Mouse (Mus musculus) hindbrain, embryonic 16.5 days (tissue): ENCODE results near the gene Tnfrsf12a. TPM values are rescaled to one million over a fixed set of nuclear protein-coding genes. Genes with fewer than 3 reads are reported as not detected.

Source experiments
- ATAC-seq: fragments of 200-750 bp; cut with Nextera tagmentation; 2 replicates; pipeline ENCODE4 v1.8.0; 2017; ENCODE audit warnings: moderate TSS enrichment, moderate library complexity
- H3K27ac ChIP-seq: fragments of 300-500 bp; sonication (generic); 2 replicates; pipeline ENCODE4 v1.5.1; 2014; ENCODE audit warnings: low read depth, mild to moderate bottlenecking, control low read depth, low read length, moderate library complexity
- H3K27me3 ChIP-seq: fragments of 300-500 bp; sonication (generic); replicated peaks from 2 replicates; pipeline ENCODE4 v1.6.1; 2014; ENCODE audit warnings: low read length; ENCODE audit not compliant: control insufficient read depth, insufficient read depth
- H3K36me3 ChIP-seq: fragments of 300-500 bp; sonication (generic); 2 replicates; pipeline ENCODE4 v1.6.1; 2014; ENCODE audit warnings: mild to moderate bottlenecking, low read length, moderate library complexity, mixed read lengths; ENCODE audit not compliant: control insufficient read depth, insufficient read depth
- H3K4me1 ChIP-seq: fragments of 300-500 bp; sonication (generic); 2 replicates; pipeline ENCODE4 v1.6.1; 2014; ENCODE audit warnings: low read depth, low read length; ENCODE audit not compliant: control insufficient read depth, insufficient read depth
- H3K4me2 ChIP-seq: fragments of 300-500 bp; sonication (generic); 2 replicates; pipeline ENCODE4 v1.6.1; 2014; ENCODE audit warnings: mild to moderate bottlenecking, low read length, control low read depth, moderate library complexity
- H3K4me3 ChIP-seq: fragments of 300-500 bp; sonication (generic); 2 replicates; pipeline ENCODE4 v1.5.1; 2014; ENCODE audit warnings: mild to moderate bottlenecking, low read length, control low read depth, moderate library complexity
- H3K9ac ChIP-seq: fragments of 300-500 bp; sonication (generic); 2 replicates; pipeline ENCODE4 v1.6.1; 2014; ENCODE audit warnings: low read depth, mild to moderate bottlenecking, control low read depth, low read length, moderate library complexity
- H3K9me3 ChIP-seq: fragments of 300-500 bp; sonication (generic); 2 replicates; pipeline ENCODE4 v1.6.1; 2014; ENCODE audit warnings: mild to moderate bottlenecking, low read length, moderate library complexity; ENCODE audit not compliant: control insufficient read depth
- WGBS: fragments of 180-500 bp; shearing (Covaris S2); extraction: QIAGEN DNeasy Blood & Tissue Kit; methylation state at CpG from one replicate; pipeline ENCODE4 v1.1.7; 2014; 5-methylcytosine and 5-hydroxymethylcytosine counted together
- polyA plus RNA-seq: library from polyadenylated mRNA; unstranded; fragments of >200 nt; fragmentation: Nextera tagmentation; extraction: Ambion mirVana; gene quantifications from 2 replicates; pipeline ENCODE4 v1.2.1, GENCODE M21; 2015

The Tnfrsf12a gene
- 5.8 and 6.1 TPM in 2 replicates for polyA plus RNA-seq

DNA sequence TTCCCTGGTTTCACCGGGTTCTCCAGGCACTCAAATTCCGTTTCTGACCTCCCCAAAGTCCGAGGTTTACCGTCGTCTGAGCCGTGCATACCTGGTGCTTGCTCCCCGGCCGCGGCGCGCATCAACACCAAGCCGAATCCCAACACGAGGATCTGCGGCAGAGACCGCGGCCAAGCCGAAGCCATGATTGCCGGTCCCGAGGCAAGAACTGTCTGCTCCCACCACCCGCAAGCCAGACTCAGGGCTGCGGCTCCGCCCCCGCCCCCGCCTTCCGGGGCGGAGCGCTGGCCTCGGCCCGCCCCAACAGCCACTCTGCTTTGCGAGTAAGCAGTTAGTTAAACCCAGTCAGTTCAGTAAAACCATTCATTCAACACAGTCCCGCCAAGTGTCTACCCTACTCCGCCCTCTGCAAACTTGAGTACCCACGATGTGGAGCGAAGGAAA, at the start of gene Tnfrsf12a:
Tnfrsf12a (minus strand) TSS at position 233 of the 444 bp plus-strand sequence.
- peak; percentile 14; the same call in 1 of the 2 replicates for ATAC-seq
- H3K36me3 ChIP-seq = no peaks in the 10 kb centered on the region
- H3K4me3 ChIP-seq = peak within 1 kb of the TSS; percentile 48
- H3K4me1 ChIP-seq = peaks cover 38% of the 10 kb centered on the region
- WGBS = under 1% methylated on average over 34 of the region's 34 CpGs
- no peak within 1 kb of the TSS for H3K27ac ChIP-seq
- peaks cover 49% of the 10 kb centered on the region for H3K27me3 ChIP-seq
- no peaks in the 10 kb centered on the region for H3K9me3 ChIP-seq
- peak within 1 kb of the TSS; percentile 61 for H3K9ac ChIP-seq
- peak within 1 kb of the TSS; percentile 88 for H3K4me2 ChIP-seq

- Histone ChIP-seq H3K9ac (peak overlapping the region; percentile 77), H3K27me3 (no peaks in the 10 kb centered on the region), H3K4me1 (peaks cover 10% of the 10 kb centered on the region), H3K4me3 (peak overlapping the region; percentile 92), H3K27ac (peak overlapping the region; percentile 63; the same call in 1 of the 2 replicates), H3K4me2 (peak overlapping the region; percentile 96), H3K36me3 (no peaks in the 10 kb centered on the region), H3K9me3 (no peaks in the 10 kb centered on the region)
- ATAC-seq = peak; percentile 85
- WGBS = 0% methylated on average over 16 of the region's 20 CpGs
Measured at GRCm38 (mm10) chr17:23726758-23727142, 49.5 kb upstream of the Tnfrsf12a start.

DNA sequence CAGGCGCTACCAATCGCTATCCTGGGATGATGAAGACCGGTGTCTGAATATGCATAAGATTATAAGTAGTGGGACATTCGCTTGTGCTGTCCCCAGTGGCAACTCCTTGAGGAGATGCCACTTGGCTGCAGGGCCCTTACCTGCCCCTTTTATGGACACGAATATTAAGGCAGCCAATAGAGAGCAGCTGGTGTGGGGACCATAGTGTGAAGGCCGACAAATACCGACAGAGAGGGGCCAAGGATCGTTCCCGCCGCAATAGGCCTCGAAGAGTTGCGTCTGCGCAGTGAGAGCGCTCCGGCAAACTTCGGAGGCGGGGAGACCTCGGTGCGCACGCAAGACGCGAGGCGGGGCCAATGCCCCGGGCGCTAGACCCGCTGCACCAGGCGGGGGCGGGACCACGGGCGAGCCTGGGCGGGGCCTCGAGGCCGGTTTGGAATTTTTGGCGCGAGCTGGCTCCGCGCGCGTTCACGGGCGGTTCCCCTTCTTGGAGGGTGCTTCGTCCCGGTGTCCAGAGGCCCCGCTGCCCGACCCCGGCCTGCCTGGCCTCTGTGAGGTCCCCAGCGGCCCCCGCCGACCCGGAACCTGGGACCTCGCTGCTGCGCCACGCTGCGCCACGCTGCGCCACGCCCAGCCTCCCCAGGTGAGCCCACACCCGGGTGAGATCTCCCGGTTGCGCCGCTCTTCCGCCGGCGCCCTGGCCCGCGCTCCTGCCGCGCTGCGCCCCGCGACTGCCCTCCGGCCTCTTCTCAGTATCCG, 48.9 kb upstream of the Tnfrsf12a start, which contains the start of gene Pkmyt1:
Pkmyt1 (plus strand) TSS at position 338 of the 759 bp plus-strand sequence.
- peak within 1 kb of the TSS; percentile 72 for H3K27ac ChIP-seq
- no peaks in the 10 kb centered on the region for H3K9me3 ChIP-seq
- no peaks in the 10 kb centered on the region for H3K27me3 ChIP-seq
- H3K4me1 ChIP-seq = peaks cover 10% of the 10 kb centered on the region
- peak within 1 kb of the TSS; percentile 92 for H3K4me3 ChIP-seq
- no peaks in the 10 kb centered on the region for H3K36me3 ChIP-seq
- H3K4me2 ChIP-seq = peak within 1 kb of the TSS; percentile 96
- WGBS = under 1% methylated on average over 51 of the region's 73 CpGs
- ATAC-seq = peak; percentile 95
- H3K9ac ChIP-seq = peak within 1 kb of the TSS; percentile 77

- Histone ChIP-seq H3K27ac (peak overlapping the region; percentile 72), H3K4me1 (peaks cover 10% of the 10 kb centered on the region), H3K4me3 (peak overlapping the region; percentile 92), H3K9ac (peak overlapping the region; percentile 77), H3K36me3 (no peaks in the 10 kb centered on the region), H3K9me3 (no peaks in the 10 kb centered on the region), H3K27me3 (no peaks in the 10 kb centered on the region), H3K4me2 (peak overlapping the region; percentile 96)
- no peak for ATAC-seq
- 67% methylated on average over 4 of the region's 4 CpGs for WGBS
Measured at GRCm38 (mm10) chr17:23725477-23725876, 48.2 kb upstream of the Tnfrsf12a start.

DNA sequence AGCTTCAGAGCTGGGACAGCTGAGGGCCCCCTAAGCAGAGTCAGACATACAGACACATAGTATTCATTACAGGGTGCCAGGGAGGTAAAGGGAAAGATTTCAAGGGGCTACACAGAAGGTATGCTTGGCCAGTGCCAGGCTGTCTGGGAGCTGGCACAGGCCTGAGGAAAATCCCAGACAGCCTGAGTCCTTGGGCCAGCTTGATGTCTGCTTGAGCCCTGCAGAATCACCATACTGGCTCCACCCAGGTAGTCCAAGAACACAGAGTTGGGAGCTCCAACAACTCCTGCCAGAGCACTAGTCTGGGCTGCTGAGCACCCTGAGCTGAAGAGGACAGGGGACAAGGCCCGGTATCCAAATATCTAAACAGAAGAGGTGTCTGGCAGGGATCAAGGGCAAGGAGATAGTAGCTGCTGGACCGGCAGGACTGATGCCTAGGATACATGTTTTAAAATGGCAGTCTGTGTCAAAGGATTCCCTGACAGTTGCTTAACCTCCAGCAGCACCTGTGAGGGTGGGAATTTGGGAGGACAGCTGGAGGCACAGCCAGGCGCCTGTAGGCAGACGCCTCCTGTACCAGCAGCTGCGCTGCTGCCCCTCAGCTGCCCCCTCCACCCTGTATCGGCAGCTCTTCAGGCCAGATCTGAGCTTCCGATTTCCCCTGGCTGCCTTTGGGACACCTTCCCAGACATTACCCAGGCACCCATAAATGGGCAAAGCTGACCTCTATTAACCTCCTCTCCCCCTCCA, 45.3 kb upstream of the Tnfrsf12a start, which contains the start of gene 1520401A03Rik:
1520401A03Rik (minus strand) TSS at position 408 of the 750 bp plus-strand sequence.
- Histone ChIP-seq H3K36me3 (no peaks in the 10 kb centered on the region), H3K9me3 (no peaks in the 10 kb centered on the region), H3K27me3 (no peaks in the 10 kb centered on the region), H3K9ac (no peak within 1 kb of the TSS), H3K4me3 (no peak within 1 kb of the TSS), H3K27ac (no peak within 1 kb of the TSS), H3K4me2 (no peak within 1 kb of the TSS), H3K4me1 (peaks cover 10% of the 10 kb centered on the region)
- WGBS = 66% methylated on average over 7 of the region's 7 CpGs
- ATAC-seq = no peak

- ATAC-seq = no peak
- no peak overlapping the region for H3K27ac ChIP-seq
- no peaks in the 10 kb centered on the region for H3K27me3 ChIP-seq
- peaks cover 8% of the 10 kb centered on the region for H3K4me1 ChIP-seq
- no peak overlapping the region for H3K4me2 ChIP-seq
- WGBS = 87% methylated on average over 2 of the region's 2 CpGs
- H3K4me3 ChIP-seq = no peak overlapping the region
- no peaks in the 10 kb centered on the region for H3K36me3 ChIP-seq
- H3K9me3 ChIP-seq = no peaks in the 10 kb centered on the region
- H3K9ac ChIP-seq = no peak overlapping the region
Measured at GRCm38 (mm10) chr17:23721886-23722285, 44.6 kb upstream of the Tnfrsf12a start.

DNA sequence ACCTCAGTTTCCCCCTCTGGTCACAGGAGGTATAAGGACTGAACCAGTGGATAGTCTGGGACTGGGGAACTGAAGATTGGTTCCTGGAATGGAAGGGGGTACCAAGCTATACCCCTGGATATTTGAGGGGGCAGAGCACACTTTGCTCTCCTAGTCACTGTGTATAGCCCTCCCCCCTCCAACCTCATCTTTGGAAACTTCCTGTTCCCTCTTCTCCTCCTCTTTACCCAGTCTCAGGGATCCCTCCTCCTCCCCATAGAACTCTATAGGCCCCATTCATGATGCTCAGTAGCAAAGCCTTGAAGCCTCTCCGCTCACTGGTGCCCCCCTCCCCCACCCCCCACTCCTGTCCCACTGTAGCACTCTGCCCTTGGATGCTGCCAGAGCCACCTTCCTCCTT, 42.2 kb upstream of the Tnfrsf12a start:
- no peak overlapping the region for H3K4me2 ChIP-seq
- H3K4me1 ChIP-seq = no peaks in the 10 kb centered on the region
- H3K36me3 ChIP-seq = no peaks in the 10 kb centered on the region
- no peak overlapping the region for H3K9ac ChIP-seq
- H3K4me3 ChIP-seq = no peak overlapping the region
- H3K27ac ChIP-seq = no peak overlapping the region
- no peak for ATAC-seq
- no peaks in the 10 kb centered on the region for H3K9me3 ChIP-seq
- 7% methylated on average over 1 of the region's 1 CpGs for WGBS
- H3K27me3 ChIP-seq = no peaks in the 10 kb centered on the region

GRCm38 (mm10) chr17:23717003-23717402, 39.7 kb upstream of the Tnfrsf12a start:
- H3K9me3 ChIP-seq = no peaks in the 10 kb centered on the region
- WGBS = 72% methylated on average over 2 of the region's 2 CpGs
- H3K27me3 ChIP-seq = no peaks in the 10 kb centered on the region
- no peak overlapping the region for H3K4me2 ChIP-seq
- no peak for ATAC-seq
- H3K4me1 ChIP-seq = no peaks in the 10 kb centered on the region
- H3K36me3 ChIP-seq = no peaks in the 10 kb centered on the region
- H3K9ac ChIP-seq = no peak overlapping the region
- no peak overlapping the region for H3K27ac ChIP-seq
- H3K4me3 ChIP-seq = no peak overlapping the region

- H3K27ac ChIP-seq = no peak overlapping the region
- 0% methylated on average over 3 of the region's 3 CpGs for WGBS
- no peaks in the 10 kb centered on the region for H3K9me3 ChIP-seq
- H3K9ac ChIP-seq = no peak overlapping the region
- no peaks in the 10 kb centered on the region; the same call in 1 of the 2 replicates for H3K27me3 ChIP-seq
- H3K4me2 ChIP-seq = no peak overlapping the region
- no peaks in the 10 kb centered on the region for H3K36me3 ChIP-seq
- peak; percentile 64 for ATAC-seq
- H3K4me3 ChIP-seq = no peak overlapping the region
- no peaks in the 10 kb centered on the region for H3K4me1 ChIP-seq
Measured at GRCm38 (mm10) chr17:23706212-23706611, 28.9 kb upstream of the Tnfrsf12a start.
